Mouse (Mus musculus): Measurements from ENCODE around the gene Zfp827.

Gene Zfp827

DNA sequence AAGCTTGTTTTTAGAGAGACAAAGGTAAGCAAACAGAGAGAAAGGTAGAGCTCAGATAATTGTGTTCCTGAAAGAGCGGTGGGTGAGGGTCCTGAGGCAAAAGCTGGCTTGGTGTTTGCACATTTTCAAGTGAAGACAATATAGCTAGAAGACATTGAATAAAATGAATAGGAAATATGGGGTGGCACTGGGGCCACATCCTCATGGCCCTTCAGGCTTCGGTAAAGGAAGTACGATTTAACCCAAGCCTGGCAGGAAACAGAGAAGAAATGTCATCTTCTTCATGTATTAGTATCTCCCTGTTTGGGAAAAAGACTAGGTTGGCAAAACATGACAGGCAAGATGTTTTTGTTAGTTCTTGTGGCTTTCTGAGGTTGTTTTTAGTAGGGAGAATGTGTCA is 197.8 kb downstream of the Zfp827 start:
- ChIA-PET CTCF (no interaction called here), POLR2A (interaction anchor here in 1 of 4 experiments (0.6 kb wide), 1 partner anchor 1094 kb away, joined by 5 read pairs; no protein-coding TSS in a partner anchor)

DNA sequence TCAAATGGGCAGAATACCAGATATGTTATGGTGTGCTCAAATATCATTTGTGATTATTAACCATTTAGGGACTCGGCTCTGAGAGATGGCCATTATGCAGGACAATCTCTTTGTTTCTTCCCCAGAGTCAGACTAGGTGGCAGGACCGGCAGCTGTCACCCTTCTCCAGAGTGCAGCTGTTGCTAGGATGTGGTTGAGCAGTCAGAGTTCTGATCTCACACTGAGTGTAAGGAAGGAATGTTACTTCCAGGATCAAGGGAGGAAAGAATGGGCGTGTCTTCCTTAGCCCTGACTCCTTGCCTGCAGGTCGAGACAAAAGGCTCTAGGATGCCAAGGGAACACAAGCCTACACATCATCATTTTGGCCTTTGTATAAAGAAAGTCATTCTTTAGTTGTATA is 199.0 kb downstream of the Zfp827 start:
- ChIA-PET CTCF (no interaction called here), POLR2A (no interaction called here)

DNA sequence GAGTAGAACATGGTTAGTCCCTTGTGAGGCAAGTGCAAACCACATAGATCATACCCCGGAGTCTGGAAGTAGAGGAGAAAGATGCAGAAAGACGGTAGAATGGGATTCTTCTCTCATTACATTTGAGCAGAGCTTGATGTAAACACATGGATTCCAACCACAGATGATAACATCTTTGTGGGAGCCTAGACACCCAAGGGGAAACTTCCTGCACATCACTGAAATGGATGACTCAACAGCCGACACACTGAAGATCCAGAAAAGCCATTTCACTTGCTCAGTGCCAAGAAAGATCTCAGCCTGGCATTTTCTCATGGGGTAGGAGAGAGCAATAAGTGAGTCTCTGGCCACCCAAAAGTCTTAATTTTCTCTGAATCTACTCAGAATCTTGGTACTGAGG is 199.7 kb downstream of the Zfp827 start:
- POLR2A ChIA-PET = interaction anchor here in 1 of 4 experiments (0.8 kb wide), 1 partner anchor 161 kb away, joined by 3 read pairs; no protein-coding TSS in a partner anchor
- CTCF ChIA-PET = no interaction called here

DNA sequence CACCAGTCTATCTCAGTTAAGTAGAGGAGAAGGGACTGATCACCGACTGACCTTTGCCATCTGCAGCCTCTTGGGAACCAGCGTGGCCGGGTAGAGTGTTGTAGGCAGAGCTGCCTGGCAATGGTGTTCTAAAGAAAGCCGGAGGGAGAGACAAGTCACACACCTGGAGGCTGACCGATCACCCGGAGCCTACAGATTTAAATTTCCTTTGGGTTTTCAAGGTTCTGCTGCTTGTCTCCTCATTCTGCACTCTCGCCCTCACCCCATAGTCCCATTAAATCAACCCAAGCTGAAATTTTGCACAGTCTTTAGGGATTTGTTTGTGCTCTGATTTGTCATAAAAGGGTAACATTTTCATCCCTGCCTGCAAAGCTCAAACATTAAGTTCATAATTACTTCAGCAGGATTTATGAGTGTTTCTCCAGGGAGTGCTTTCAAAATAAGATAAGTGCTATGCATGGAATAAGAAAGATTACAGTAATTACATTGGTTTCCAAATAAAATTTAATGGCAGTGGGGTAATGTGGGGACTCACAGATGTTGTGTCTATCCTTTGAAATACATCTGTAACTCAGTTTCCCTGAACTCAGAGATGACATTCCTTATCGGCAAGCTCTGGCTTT is 201.1 kb downstream of the Zfp827 start:
- ChIA-PET CTCF (interaction anchor here in 1 of 4 experiments (0.5 kb wide), 1 partner anchor 703 kb away, joined by 3 read pairs; no protein-coding TSS in a partner anchor), POLR2A (no interaction called here)

DNA sequence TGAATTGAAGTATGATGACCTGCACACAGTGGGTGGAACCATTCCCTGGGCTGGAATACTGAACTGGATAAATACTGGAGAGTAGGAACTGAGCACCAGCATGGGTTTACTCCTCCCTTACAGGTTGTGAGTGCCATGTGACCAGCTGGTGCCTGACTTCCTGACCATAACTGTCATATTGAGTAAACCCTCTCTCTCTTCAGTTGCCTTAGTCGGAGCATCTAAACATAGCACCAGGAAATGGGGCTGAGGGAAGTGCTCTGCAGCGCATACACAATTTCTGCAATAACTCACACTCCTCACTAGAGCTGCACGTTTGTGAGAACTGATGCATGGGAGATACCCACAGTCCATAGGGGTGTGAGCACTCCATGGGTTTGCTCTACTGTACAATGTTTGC is 211.1 kb downstream of the Zfp827 start:
- CTCF ChIA-PET = no interaction called here
- POLR2A ChIA-PET = no interaction called here

GRCm38 (mm10) chr8:79239996-79240395 is 211.8 kb downstream of the Zfp827 start:
- ChIA-PET CTCF (no interaction called here), POLR2A (interaction anchor here in 1 of 4 experiments (0.6 kb wide), 1 partner anchor 18 kb away, joined by 3 read pairs; no protein-coding TSS in a partner anchor)
